Mouse (Mus musculus) midbrain, embryonic 15.5 days (tissue): ENCODE results near the gene Homer3. TPM values are rescaled to one million over a fixed set of nuclear protein-coding genes. Genes with fewer than 3 reads are reported as not detected.

ENCODE experiments used
- ATAC-seq: fragments of 200-750 bp; cut with Nextera tagmentation; replicated peaks from 2 replicates; pipeline ENCODE4 v1.8.0; 2017; ENCODE audit warnings: moderate TSS enrichment
- H3K27ac ChIP-seq: fragments of 300-500 bp; sonication (generic); 2 replicates; pipeline ENCODE4 v1.5.1; 2015; ENCODE audit warnings: mild to moderate bottlenecking, inconsistent platforms
- H3K27me3 ChIP-seq: fragments of 300-500 bp; sonication (generic); replicated peaks from 2 replicates; pipeline ENCODE4 v1.6.1; 2015; ENCODE audit warnings: inconsistent platforms
- H3K36me3 ChIP-seq: fragments of 300-500 bp; sonication (generic); replicated peaks from 2 replicates; pipeline ENCODE4 v1.6.1; 2015; ENCODE audit warnings: inconsistent platforms
- H3K4me1 ChIP-seq: fragments of 300-500 bp; sonication (generic); 2 replicates; pipeline ENCODE4 v1.6.1; 2015; ENCODE audit warnings: inconsistent platforms
- H3K4me2 ChIP-seq: fragments of 300-500 bp; sonication (generic); 2 replicates; pipeline ENCODE4 v1.6.1; 2015; ENCODE audit warnings: inconsistent platforms, mild to moderate bottlenecking, moderate library complexity
- H3K4me3 ChIP-seq: fragments of 300-500 bp; sonication (generic); 2 replicates; pipeline ENCODE4 v1.5.1; 2015; ENCODE audit warnings: mild to moderate bottlenecking, inconsistent platforms
- H3K9ac ChIP-seq: fragments of 300-500 bp; sonication (generic); 2 replicates; pipeline ENCODE4 v1.6.1; 2015; ENCODE audit warnings: mild to moderate bottlenecking, inconsistent platforms
- H3K9me3 ChIP-seq: fragments of 300-500 bp; sonication (generic); 2 replicates; pipeline ENCODE4 v1.6.1; 2016; ENCODE audit warnings: inconsistent platforms
- WGBS: fragments of 180-500 bp; shearing (Covaris S2); methylation state at CpG from one replicate; pipeline ENCODE4 v1.1.7; 2015; ENCODE audit warnings: mixed read lengths; 5-methylcytosine and 5-hydroxymethylcytosine counted together
- polyA plus RNA-seq: library from polyadenylated mRNA; unstranded; fragments of >200 nt; fragmentation: Nextera tagmentation; extraction: Ambion mirVana; gene quantifications from 2 replicates; pipeline ENCODE4 v1.2.1, GENCODE M21; 2015

Homer3 gene
- polyA plus RNA-seq, 1 experiment from 2014 or later: 37.9 TPM

DNA sequence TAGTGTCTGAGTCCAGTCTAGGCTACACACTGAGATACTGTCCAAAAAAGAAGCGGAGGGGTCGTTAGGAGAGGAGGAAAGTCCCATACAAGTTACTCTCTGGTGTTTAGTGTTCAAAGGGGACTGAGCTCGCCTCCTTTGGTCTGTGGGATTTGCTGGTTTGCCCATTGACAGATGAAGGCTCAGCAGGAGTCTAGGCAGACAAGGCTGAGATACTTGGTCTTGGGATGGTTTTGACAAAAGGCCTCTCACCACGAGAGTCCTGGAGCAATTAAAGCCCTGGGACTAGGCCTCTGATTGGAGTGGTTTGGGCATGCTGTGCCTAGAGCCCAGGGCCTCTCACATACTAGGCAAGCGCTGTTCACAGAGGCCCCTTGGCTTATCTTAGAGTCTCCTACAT, 14.3 kb upstream of the Homer3 start:
- no peak for ATAC-seq
- 39% methylated on average over 5 of the region's 5 CpGs for WGBS
- no peak overlapping the region for H3K27ac ChIP-seq
- H3K4me2 ChIP-seq: no peak overlapping the region
- H3K4me1 ChIP-seq: no peaks in the 10 kb centered on the region
- H3K27me3 ChIP-seq: no peaks in the 10 kb centered on the region
- no peak overlapping the region for H3K9ac ChIP-seq
- H3K36me3 ChIP-seq: peaks cover 16% of the 10 kb centered on the region
- H3K9me3 ChIP-seq: no peaks in the 10 kb centered on the region
- H3K4me3 ChIP-seq: no peak overlapping the region

DNA sequence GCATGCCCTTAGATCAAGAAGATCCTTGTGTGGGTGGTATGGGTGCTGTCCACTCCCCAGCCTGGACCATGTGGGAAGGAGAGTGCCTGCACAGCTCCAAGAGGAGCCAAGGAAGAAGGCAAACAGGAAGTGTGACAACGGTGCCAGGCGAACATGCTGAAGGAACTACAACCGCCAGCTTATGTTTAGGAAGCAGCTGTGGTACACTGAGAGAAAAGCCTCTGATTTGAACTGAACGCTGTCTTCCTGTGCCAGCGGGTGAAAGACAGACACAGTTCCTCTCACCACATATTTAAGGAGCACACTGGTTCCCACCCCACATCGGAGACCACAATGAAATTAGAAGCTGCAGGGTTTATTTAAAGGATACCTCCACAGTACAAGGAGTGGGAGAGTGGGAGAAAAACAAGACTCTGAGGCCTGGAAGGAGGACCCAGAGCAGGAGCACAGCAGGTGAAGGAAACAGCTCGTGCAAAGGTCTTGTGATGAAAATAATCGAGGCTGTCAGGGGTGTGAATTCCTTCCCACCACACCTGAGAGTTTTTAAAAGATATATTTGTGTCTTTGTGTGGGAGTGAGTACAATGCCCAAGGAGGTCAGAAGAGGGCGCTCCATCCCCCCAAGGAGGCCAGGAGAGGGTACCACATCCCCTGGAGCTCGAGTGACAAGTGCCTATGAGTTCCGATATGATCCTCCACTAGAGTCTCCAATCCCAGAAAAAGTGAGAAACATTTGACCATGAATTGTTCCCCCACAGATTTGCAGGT, 13.6 kb upstream of the Homer3 start:
- H3K9ac ChIP-seq: no peak overlapping the region
- no peak for ATAC-seq
- H3K4me1 ChIP-seq: no peaks in the 10 kb centered on the region
- no peak overlapping the region for H3K27ac ChIP-seq
- H3K4me2 ChIP-seq: no peak overlapping the region
- H3K36me3 ChIP-seq: peaks cover 11% of the 10 kb centered on the region
- no peaks in the 10 kb centered on the region for H3K9me3 ChIP-seq
- H3K4me3 ChIP-seq: no peak overlapping the region
- WGBS: 64% methylated on average over 11 of the region's 11 CpGs
- no peaks in the 10 kb centered on the region for H3K27me3 ChIP-seq

DNA sequence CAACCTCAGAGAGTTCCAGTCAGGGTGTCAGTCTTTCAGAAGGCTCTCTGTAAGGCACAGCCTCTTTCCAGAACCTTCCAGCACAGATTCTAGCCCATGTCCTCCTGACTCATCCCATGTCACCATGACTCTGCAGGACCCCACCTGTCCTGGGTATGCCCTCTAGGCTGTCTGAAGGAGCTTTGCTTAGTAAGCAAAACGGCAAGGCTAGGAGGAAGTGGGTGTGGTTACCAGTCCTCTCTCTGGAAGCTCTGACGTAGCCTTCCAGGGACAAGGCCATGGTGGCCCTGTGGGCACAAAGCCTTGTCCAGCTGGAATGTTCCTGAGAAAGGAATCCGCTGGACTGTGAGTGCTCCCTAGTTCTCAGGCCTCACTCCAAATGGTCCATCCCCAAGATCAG, 9.7 kb upstream of the Homer3 start:
- H3K4me3 ChIP-seq: no peak overlapping the region
- H3K36me3 ChIP-seq: no peaks in the 10 kb centered on the region
- no peaks in the 10 kb centered on the region for H3K27me3 ChIP-seq
- no peak overlapping the region for H3K4me2 ChIP-seq
- H3K27ac ChIP-seq: no peak overlapping the region
- no peak overlapping the region for H3K9ac ChIP-seq
- H3K9me3 ChIP-seq: no peaks in the 10 kb centered on the region
- ATAC-seq: no peak
- no peaks in the 10 kb centered on the region for H3K4me1 ChIP-seq
- WGBS: 72% methylated on average over 3 of the region's 3 CpGs

DNA sequence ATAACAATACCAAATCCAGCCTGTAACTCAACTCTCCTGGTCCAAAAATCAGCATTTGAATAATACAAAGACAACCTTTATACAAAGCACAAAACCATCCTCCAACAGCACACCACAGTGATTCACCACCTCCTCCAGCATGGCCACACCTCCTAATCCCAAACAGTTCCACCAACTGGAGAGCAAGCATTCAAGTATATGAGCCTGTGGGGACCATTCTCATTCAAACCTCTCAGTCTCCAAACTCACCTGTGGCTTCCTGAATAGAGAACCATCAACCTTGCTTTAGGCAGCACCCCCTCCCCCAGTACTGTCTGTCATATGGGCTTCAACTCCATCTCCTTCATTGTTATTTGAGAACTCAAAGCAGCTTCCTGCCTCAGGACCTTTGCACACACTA, 8.3 kb upstream of the Homer3 start:
- no peaks in the 10 kb centered on the region for H3K9me3 ChIP-seq
- no peak overlapping the region for H3K4me2 ChIP-seq
- ATAC-seq: no peak
- no peaks in the 10 kb centered on the region for H3K36me3 ChIP-seq
- H3K9ac ChIP-seq: no peak overlapping the region
- no peaks in the 10 kb centered on the region for H3K4me1 ChIP-seq
- H3K27ac ChIP-seq: no peak overlapping the region
- H3K4me3 ChIP-seq: no peak overlapping the region
- H3K27me3 ChIP-seq: no peaks in the 10 kb centered on the region

DNA sequence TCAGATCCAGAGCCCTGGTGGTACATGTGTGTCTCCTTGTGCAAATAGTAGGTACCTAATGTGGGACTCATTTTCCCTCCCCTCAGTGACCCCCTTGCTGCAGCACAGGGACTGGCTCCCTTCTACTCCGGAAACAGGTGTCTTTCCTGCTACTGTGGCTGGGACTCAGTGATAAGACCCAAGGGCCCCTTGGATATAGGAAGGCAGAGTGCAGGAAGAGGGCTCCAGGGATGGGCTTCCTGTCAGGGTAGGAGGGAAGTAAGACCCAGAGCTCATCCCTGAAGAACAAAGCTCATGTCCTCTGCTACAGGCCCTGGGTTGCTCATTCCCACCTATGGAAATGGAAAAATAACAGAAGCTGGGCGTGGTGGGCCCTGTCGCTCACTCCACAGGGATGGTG, 6.2 kb upstream of the Homer3 start:
- Histone ChIP-seq H3K9ac (no peak overlapping the region), H3K36me3 (no peaks in the 10 kb centered on the region), H3K4me3 (no peak overlapping the region), H3K4me1 (no peaks in the 10 kb centered on the region), H3K9me3 (no peaks in the 10 kb centered on the region), H3K27me3 (no peaks in the 10 kb centered on the region), H3K27ac (no peak overlapping the region), H3K4me2 (no peak overlapping the region)
- no peak for ATAC-seq
- 90% methylated on average over 3 of the region's 3 CpGs for WGBS

DNA sequence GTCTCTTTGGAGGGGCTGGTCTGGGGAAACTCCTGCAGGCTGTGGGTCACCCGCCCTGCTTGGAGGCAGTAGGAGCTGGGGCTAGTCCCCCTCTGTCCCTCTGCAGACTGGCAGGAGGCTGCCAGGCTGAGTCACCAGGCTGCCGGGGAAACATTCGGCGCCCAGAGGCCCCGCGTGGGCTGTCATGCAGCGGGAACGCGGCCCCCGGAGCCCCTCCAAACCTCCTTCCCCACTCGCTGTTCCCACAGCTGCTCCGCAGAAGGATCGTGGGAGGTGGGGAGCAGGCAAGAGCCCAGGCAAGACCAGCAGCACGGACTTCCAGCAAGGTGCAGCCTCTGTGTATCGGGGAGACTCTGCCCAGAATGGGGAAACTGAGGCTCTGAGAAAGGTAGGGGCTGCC, 4.5 kb upstream of the Homer3 start:
- peaks cover 6% of the 10 kb centered on the region for H3K4me1 ChIP-seq
- H3K9ac ChIP-seq: no peak overlapping the region
- no peaks in the 10 kb centered on the region for H3K36me3 ChIP-seq
- H3K27ac ChIP-seq: no peak overlapping the region
- ATAC-seq: no peak
- 63% methylated on average over 15 of the region's 15 CpGs for WGBS
- H3K9me3 ChIP-seq: no peaks in the 10 kb centered on the region
- no peaks in the 10 kb centered on the region for H3K27me3 ChIP-seq
- no peak overlapping the region for H3K4me2 ChIP-seq
- H3K4me3 ChIP-seq: no peak overlapping the region

DNA sequence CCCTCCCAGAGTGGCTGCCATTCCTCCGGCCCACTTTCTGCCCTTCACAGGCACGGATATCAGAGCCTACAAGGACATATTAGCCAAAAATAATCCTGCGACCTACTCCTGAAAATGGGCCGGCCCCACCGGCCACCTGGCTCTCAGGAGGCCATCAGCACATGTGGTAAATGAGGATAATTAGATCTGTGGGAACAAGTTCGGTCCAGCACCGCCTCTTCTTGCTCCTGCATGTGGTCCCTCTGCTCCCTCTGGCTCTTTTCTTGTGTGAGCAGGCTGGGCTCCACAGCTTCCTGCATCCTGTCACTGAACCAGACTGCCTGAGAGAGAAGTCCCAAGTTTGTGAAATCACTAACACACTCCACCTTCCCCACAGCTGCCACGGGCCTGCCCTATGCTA, 3.4 kb upstream of the Homer3 start:
- Histone ChIP-seq H3K36me3 (no peaks in the 10 kb centered on the region), H3K4me3 (no peak overlapping the region), H3K27me3 (no peaks in the 10 kb centered on the region), H3K4me1 (peaks cover 15% of the 10 kb centered on the region), H3K4me2 (no peak overlapping the region), H3K9me3 (no peaks in the 10 kb centered on the region), H3K27ac (no peak overlapping the region), H3K9ac (no peak overlapping the region)
- 72% methylated on average over 8 of the region's 8 CpGs for WGBS
- no peak for ATAC-seq

DNA sequence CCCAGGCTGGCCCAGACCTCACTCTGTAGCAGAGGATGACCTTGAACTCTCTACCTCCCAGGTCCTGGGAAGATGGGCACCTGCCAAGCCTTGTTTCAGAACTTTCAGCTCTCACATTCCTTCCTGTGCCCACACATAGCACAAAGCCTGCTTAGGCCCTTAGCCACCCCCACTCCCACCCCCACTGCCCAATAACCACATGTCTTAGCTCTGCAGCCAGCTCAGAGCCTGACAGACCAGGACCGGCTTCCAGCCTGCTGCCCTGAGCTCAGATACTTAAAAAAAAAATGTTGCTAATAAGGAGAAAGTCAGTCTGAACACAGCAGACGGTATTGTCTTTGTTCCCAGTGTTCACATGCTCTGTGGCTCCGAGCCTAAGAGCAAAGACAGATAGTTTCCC, 1.6 kb upstream of the Homer3 start:
- Histone ChIP-seq H3K27ac (no peak overlapping the region), H3K4me2 (no peak overlapping the region), H3K4me1 (peaks cover 18% of the 10 kb centered on the region), H3K36me3 (peaks cover 6% of the 10 kb centered on the region; the same call in 1 of the 2 replicates), H3K9me3 (no peaks in the 10 kb centered on the region), H3K4me3 (no peak overlapping the region), H3K9ac (no peak overlapping the region), H3K27me3 (no peaks in the 10 kb centered on the region)
- 40% methylated on average over 3 of the region's 3 CpGs for WGBS
- no peak for ATAC-seq

DNA sequence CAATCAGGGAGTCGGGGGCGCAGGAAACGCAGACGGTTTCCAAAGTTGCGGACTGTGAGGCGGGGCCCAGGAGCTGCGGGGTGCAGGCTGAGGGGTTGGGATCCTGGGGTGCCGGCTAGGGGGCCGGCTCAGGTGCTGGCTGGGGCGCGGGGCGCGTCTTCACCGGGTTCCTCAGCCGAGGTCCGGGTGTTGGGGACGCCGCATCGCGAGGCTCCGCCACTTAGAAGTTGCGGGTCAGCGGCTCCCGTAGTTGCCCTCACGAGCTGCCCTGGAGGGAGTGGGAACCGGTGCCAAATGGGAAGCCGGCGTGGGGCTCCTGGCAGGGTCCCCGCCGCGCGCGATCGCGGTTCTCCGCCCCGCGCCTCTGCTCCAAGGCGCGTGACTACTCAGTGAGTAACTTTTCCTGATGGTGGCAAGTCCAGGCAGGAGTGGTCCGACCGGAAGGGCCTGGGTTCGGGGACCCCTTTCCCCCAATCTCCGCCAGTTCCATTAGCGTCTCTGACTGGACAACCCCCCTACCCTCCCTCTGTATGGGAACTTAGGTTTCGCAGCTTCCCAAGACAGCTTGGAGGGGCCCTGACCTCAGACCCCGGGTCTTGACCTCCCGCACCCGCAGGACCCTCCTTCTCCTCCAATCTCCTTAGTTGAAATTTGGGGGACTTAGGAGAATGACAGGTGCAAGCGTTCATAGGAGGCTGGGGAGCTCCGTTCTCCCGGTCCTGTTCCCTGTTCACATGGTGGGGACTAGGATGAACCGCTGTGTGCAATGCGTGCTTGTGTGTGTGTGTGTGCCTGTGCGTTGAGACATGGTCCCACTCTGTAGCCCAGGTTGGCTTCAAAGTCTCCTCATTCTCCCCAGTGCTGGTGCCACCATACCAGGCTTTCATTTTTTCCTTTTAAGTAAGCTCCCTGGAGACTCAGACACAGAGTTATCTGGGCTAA, 780 bp downstream of the Homer3 start:
- peaks cover 18% of the 10 kb centered on the region for H3K4me1 ChIP-seq
- H3K36me3 ChIP-seq: peaks cover 15% of the 10 kb centered on the region; the same call in 1 of the 2 replicates
- peak overlapping the region; percentile 80 for H3K4me3 ChIP-seq
- H3K4me2 ChIP-seq: peak overlapping the region; percentile 90
- H3K27ac ChIP-seq: peak overlapping the region; percentile 69
- no peaks in the 10 kb centered on the region for H3K9me3 ChIP-seq
- ATAC-seq: peak; percentile 74
- 1% methylated on average over 55 of the region's 55 CpGs for WGBS
- H3K9ac ChIP-seq: peak overlapping the region; percentile 82
- no peaks in the 10 kb centered on the region for H3K27me3 ChIP-seq

DNA sequence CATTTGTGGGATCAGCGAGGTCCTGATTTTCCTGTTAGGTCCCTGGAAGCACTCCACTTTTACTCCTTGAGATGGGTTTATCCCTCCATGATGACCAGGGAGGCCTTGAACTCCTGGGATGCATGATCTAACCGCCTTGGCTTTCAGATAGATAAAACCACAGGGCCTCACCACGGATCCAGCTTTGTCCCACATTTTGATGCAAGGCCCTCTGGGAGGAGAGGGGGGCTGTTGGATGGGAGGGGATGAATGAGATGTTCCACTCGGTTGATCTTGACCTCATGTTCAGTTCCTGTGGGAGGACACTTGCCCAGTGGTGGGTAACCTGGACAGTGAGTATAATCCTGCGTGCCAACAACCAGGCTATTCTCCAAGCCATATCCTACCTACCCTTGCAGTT, 1.8 kb downstream of the Homer3 start:
- 60% methylated on average over 5 of the region's 5 CpGs for WGBS
- peak overlapping the region; percentile 15; the same call in 1 of the 2 replicates for H3K4me2 ChIP-seq
- no peaks in the 10 kb centered on the region for H3K9me3 ChIP-seq
- peaks cover 15% of the 10 kb centered on the region; the same call in 1 of the 2 replicates for H3K36me3 ChIP-seq
- no peak for ATAC-seq
- H3K4me3 ChIP-seq: no peak overlapping the region
- H3K27ac ChIP-seq: no peak overlapping the region
- no peak overlapping the region for H3K9ac ChIP-seq
- peaks cover 18% of the 10 kb centered on the region for H3K4me1 ChIP-seq
- no peaks in the 10 kb centered on the region for H3K27me3 ChIP-seq

DNA sequence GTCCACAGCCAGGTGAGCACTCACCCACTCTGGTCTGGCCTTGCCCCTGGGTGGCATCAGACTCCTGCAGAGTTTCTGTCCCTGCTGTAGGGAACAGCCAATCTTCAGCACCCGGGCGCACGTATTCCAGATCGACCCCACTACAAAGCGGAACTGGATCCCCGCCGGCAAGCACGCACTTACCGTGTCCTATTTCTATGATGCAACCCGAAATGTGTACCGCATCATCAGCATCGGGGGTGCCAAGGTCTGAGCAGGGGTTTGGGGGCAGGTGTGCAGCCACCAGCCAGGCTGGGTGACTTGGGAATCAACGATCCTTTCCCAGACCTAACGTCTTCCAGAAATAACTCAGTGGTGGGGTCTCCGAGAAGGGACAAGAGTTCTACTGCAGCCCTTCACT, 2.7 kb downstream of the Homer3 start:
- Histone ChIP-seq H3K27me3 (no peaks in the 10 kb centered on the region), H3K4me1 (peaks cover 18% of the 10 kb centered on the region), H3K4me2 (no peak overlapping the region), H3K4me3 (no peak overlapping the region), H3K9me3 (no peaks in the 10 kb centered on the region), H3K36me3 (peaks cover 15% of the 10 kb centered on the region; the same call in 1 of the 2 replicates), H3K27ac (no peak overlapping the region), H3K9ac (no peak overlapping the region)
- no peak for ATAC-seq
- WGBS: 96% methylated on average over 15 of the region's 15 CpGs

DNA sequence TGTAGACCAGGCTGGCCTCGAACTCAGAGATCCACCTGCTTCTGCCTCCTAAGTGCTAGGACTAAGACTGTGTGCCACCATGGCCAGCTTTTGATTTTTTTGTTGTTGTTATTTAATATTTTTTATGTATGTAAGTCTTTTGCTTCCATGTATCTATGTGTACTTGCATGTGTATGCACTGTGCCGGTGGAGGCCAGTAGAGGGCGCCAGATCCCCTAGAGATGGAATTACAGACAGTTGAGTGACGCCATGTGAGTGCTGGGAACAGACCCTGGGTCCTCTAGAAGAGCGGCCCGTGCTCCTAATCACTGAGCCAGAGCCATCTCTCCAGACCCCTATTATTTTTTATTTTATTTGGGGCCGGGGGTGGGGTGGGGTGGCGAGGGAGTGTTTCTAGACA, 4.1 kb downstream of the Homer3 start:
- no peak overlapping the region for H3K9ac ChIP-seq
- no peaks in the 10 kb centered on the region for H3K27me3 ChIP-seq
- ATAC-seq: no peak
- no peak overlapping the region for H3K4me3 ChIP-seq
- peaks cover 17% of the 10 kb centered on the region; the same call in 1 of the 2 replicates for H3K36me3 ChIP-seq
- H3K4me1 ChIP-seq: peaks cover 18% of the 10 kb centered on the region
- 92% methylated on average over 8 of the region's 8 CpGs for WGBS
- no peak overlapping the region for H3K27ac ChIP-seq
- H3K4me2 ChIP-seq: no peak overlapping the region
- no peaks in the 10 kb centered on the region for H3K9me3 ChIP-seq
